Comparison of ENCODE assay signal across 9 mouse cellular contexts in the genomic region with DNA sequence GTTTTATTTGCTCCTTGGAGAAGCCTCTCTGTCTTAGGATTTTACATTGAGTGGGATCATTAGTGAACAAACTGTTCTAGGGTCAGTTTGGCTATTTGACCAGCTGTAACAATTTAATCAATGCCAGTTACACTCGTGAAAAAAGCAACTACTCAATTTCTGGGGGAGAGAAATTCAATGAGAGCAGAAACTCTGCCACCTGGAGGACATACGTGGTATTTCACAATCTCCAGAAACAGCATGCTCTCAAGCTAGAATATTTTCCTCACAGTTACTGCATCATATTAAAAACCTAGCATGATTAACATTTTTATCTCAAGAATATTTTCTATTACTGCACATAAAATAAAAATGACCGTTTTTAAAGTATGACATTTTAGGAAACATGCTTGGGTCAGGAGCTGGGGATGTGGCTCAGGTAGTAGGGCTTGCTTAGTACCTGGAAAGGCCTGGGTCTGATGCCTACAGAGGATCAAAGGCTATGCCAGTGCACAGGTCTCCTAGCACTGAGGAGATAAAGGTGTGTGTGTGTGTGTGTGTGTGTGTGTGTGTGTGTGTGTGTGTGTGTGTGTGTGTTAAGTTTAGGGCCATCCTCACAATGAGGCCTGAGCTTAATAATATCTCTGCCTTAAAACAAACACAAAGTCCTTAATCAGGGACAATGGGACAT. TPM values are rescaled to one million over a fixed set of nuclear protein-coding genes. Genes with fewer than 3 reads are reported as not detected.
A peak's percentile ranks its signal among the peaks of the same experiment; 100 is the strongest.
DNase-seq lines count a peak whose midpoint lies in the region; ATAC-seq and TF ChIP-seq lines count a peak whose summit lies in the region.
"Had no signal": no experiment of that assay in that cellular context is flagged by ENCODE, and none has a peak within 500 bp of the region (broad histone marks: within the 10 kb centered on the region; RNA-seq: fewer than 3 reads in every experiment).

No protein-coding gene starts in this region.

- no peaks in the 10 kb centered on the region for H3K9me3 ChIP-seq in G1E (replicated peaks)
- no peaks in the 10 kb centered on the region for H3K9me3 ChIP-seq in forebrain, embryonic 13.5 days (replicated peaks)
- H3K9me3 ChIP-seq: limb, embryonic 13.5 days had no signal

- TF ChIP-seq CTCF in G1E (IDR thresholded peaks at IDR 0.05; ENCODE audit: low read depth, low read length), result no peak; the same call in 1 of the 2 replicates

- no peak overlapping the region for H3K9ac ChIP-seq in forebrain, embryonic 13.5 days
- H3K9ac ChIP-seq: limb, embryonic 13.5 days had no signal

- H3K4me1 ChIP-seq in G1E (ENCODE audit: insufficient read depth, low read depth, low read length), result peaks cover 3% of the 10 kb centered on the region; the same call in 1 of the 2 replicates
- no peaks in the 10 kb centered on the region for H3K4me1 ChIP-seq in forebrain, embryonic 13.5 days

- no peaks in the 10 kb centered on the region for H3K27me3 ChIP-seq in G1E (ENCODE audit: insufficient read depth, low read length)
- H3K27me3 ChIP-seq in forebrain, embryonic 13.5 days, result no peaks in the 10 kb centered on the region

- H3K4me3 ChIP-seq in G1E (ENCODE audit: low read depth, low read length), result no peak overlapping the region
- no peak overlapping the region for H3K4me3 ChIP-seq in forebrain, embryonic 13.5 days
- H3K4me3 ChIP-seq: erythroblast, embryonic 14.5 days; limb, embryonic 13.5 days had no signal

- under 1% methylated on average over 3 of the region's 3 CpGs for WGBS in forebrain, embryonic 13.5 days

- 0 out of 2 replicates have a peak, but pooled peaks have one; percentile 43 for ATAC-seq in G1E (ENCODE audit: extremely low read depth, insufficient number of reproducible peaks, low FRiP score, poor library complexity, severe bottlenecking)
- ATAC-seq in forebrain, embryonic 13.5 days, result peak; percentile 67
- peak; percentile 67 for ATAC-seq in megakaryocyte, adult 5-6 weeks (ENCODE audit: poor library complexity, severe bottlenecking)

- H3K27ac ChIP-seq in forebrain, embryonic 13.5 days, result no peak overlapping the region
- H3K27ac ChIP-seq: limb, embryonic 13.5 days had no signal

- no peak overlapping the region for H3K4me2 ChIP-seq in forebrain, embryonic 13.5 days
- H3K4me2 ChIP-seq: limb, embryonic 13.5 days had no signal

- peaks cover 49% of the 10 kb centered on the region for H3K36me3 ChIP-seq in G1E (replicated peaks)
- H3K36me3 ChIP-seq in forebrain, embryonic 13.5 days (ENCODE audit: poor library complexity, severe bottlenecking), result no peaks in the 10 kb centered on the region

- DNase-seq in layer of hippocampus, adult 11-12 months (ENCODE audit: low spot score), result peak; percentile 61
- no peak for DNase-seq in layer of hippocampus, adult 9-11 months
- peak; percentile 33 for DNase-seq in CD4-positive, CD25-positive, alpha-beta regulatory T cell, adult 2 months (ENCODE audit: low read depth, low spot score)
- DNase-seq in G1E (ENCODE audit: low spot score), result no peak
- DNase-seq in natural killer cell, adult 2 months (ENCODE audit: low spot score in 2 of 2), result no peak

RNA-seq across cellular contexts. Expression of a gene that starts 7.1 kb away (rescaled TPM):
- total RNA-seq in G1E (2014; fragmentation: Nextera tagmentation), result 0.30 TPM in 1 of 2 replicates, not detected in the other
- 0.33 and 0.46 TPM in 2 replicates for total RNA-seq in G1E (2017)
- 0.02 and 0.03 TPM in 2 replicates for polyA plus RNA-seq in G1E (2012)
- 11.1 and 14.1 TPM in 2 replicates for polyA plus RNA-seq in forebrain, embryonic 13.5 days (2015; fragmentation: Nextera tagmentation; extraction: Ambion mirVana)
- not detected in 2 replicates for total RNA-seq in megakaryocyte, adult 5-6 weeks (2015)
- total RNA-seq in megakaryocyte, adult 5-6 weeks (2017), result 0.37 TPM in 1 of 2 replicates, not detected in the other
- polyA plus RNA-seq: erythroblast, embryonic 14.5 days had no signal

RNA-seq across cellular contexts. Expression of a gene that starts 36.2 kb away (rescaled TPM):
- total RNA-seq in G1E (2014; fragmentation: Nextera tagmentation) (23.1 and 28.5 TPM in 2 replicates), G1E (2017) (62.3 and 71.9 TPM in 2 replicates)
- 11.9 and 12.4 TPM in 2 replicates for polyA plus RNA-seq in G1E (2012)
- 44.1 and 46.5 TPM in 2 replicates for polyA plus RNA-seq in forebrain, embryonic 13.5 days (2015; fragmentation: Nextera tagmentation; extraction: Ambion mirVana)
- 12.6 and 15.3 TPM in 2 replicates for total RNA-seq in megakaryocyte, adult 5-6 weeks (2015)
- total RNA-seq in megakaryocyte, adult 5-6 weeks (2017), result 26.1 and 37.9 TPM in 2 replicates

Comparison
In these comparisons a context has a peak if more than half of its experiments do, and no peak if none do; other contexts are left out.
1. DNase-seq: peak in layer of hippocampus, adult 11-12 months (single experiment) and CD4-positive, CD25-positive, alpha-beta regulatory T cell, adult 2 months (single experiment); none in layer of hippocampus, adult 9-11 months (single experiment), G1E (single experiment) and natural killer cell, adult 2 months (0 of 2).
2. Peak in every context shown above with its lines, with median percentiles within 50 percentile points of each other: ATAC-seq.